Mouse (Mus musculus) lung, postnatal 0 days (tissue): Measurements from ENCODE around the gene Lmtk2.

ENCODE experiments used
- CTCF ChIP-seq: IDR thresholded peaks from 2 replicates; pipeline ENCODE4 v1.5.1; 2016; ENCODE audit warnings: antibody characterized with exemption, mild to moderate bottlenecking
- EP300 ChIP-seq: IDR thresholded peaks from 2 replicates; pipeline ENCODE4 v1.6.1; 2016; ENCODE audit warnings: antibody characterized with exemption, mild to moderate bottlenecking, control low read depth

DNA sequence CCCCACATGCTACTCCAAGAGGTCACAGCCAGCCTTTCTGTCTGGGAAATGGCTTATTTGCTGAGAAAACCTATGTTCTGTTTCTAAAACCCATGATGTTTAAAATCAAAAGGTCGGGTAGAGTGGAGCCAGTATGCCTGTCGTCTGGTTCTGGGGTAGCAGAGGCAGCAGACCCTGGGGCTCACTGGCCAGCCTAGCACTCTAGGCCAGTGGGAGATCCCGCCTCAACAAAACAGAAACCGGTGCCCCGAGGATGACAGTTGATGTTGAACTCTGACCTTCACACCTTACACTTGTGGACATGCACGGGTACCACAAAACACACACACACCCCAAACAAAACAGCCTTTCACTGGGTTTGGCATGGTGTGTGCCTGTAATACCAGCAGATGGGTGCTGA, 88.2 kb downstream of the Lmtk2 start:
- TF ChIP-seq CTCF (no peak), EP300 (no peak)
